Mouse (Mus musculus) frontal cortex, adult (tissue): ENCODE measurements around the gene Syngr2.

Experiments used
- ATAC-seq: cut with Nextera tagmentation; 2 replicates; pipeline ENCODE4 v1.9.2; 2017; ENCODE audit warnings: mild to moderate bottlenecking, moderate library complexity, mixed read lengths; ENCODE audit not compliant: low TSS enrichment

The Syngr2 gene

GRCm38 (mm10) chr11:117813867-117814266 is 4.4 kb downstream of the Syngr2 start:
- ATAC-seq: no peak

GRCm38 (mm10) chr11:117814704-117815366 is 5.4 kb downstream of the Syngr2 start:
- no peak for ATAC-seq

DNA sequence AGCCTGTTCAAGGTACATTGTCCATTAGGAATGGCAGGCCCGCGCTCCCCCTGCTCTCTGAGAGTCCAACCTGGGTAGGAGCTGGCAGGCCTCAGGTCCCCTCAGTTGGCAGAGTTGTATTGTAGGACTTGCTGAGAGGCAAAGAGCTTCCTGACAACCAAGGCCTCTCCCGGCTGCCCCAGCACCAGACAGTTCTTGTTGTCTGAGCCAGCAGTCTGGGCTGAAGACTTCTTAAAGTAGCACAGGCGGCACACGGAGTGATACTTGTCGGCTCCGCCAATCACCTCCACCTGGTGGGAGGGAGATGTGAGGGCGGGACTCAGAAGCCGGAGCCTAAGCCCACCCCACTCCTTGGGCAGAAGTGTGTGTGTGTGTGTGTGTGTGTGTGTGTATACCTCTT is 6.4 kb downstream of the Syngr2 start:
- peak; percentile 36; the same call in 1 of the 2 replicates for ATAC-seq

DNA sequence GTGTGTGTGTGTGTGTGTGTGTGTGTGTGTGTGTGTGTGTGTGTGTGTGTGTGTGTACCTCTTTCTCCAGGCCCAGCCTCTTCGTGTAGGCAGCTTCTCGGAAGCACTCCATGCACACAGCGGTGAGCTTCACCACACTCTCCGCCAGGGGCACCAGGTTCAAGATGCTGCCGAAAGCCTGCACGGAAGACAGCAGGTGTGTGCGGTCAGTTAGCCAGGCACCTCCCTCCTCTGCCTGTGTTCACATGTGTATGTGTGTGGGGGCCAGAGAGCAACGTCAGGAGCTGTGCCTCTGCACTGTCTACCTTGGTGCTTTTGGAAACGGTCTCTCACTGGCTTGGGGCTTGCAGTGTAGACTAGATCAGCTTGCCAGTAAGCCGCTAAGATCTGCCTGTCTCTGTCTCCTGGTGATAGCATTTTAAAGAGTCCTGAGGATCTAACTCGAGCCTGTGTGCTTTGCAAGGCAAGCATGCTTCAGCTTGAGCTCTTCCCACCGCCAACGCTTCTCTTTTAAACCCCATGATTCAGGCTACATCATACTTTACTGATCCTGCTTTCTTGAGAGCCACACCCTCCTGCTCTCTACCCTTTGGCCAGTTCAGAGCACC is 7.0 kb downstream of the Syngr2 start:
- peak; percentile 83 for ATAC-seq

- ATAC-seq: no peak
Measured at GRCm38 (mm10) chr11:117819095-117819494, 9.6 kb downstream of the Syngr2 start.

- ATAC-seq: no peak
Measured at GRCm38 (mm10) chr11:117820173-117820572, 10.7 kb downstream of the Syngr2 start.

DNA sequence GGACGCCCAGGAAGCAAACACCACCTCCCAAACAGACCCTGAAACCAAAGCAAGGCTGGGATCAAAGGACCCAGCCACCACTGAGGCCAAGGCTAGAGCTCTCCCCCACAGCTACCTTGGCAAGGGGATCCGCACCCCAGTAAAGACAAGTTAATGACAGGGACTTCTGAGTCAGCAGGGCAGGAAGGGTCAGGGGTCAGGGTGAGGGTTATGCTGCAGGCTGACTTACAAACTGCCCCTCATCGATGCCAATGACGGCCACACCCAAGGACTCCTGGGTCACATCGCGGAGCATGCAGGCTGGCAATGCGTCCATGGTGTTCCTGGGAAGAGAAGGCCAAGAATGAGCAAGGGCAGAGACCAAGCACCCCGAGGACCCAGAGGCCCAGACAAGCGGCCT is 12.4 kb downstream of the Syngr2 start:
- no peak for ATAC-seq

- ATAC-seq: no peak
Measured at GRCm38 (mm10) chr11:117822728-117823241, 13.3 kb downstream of the Syngr2 start.

DNA sequence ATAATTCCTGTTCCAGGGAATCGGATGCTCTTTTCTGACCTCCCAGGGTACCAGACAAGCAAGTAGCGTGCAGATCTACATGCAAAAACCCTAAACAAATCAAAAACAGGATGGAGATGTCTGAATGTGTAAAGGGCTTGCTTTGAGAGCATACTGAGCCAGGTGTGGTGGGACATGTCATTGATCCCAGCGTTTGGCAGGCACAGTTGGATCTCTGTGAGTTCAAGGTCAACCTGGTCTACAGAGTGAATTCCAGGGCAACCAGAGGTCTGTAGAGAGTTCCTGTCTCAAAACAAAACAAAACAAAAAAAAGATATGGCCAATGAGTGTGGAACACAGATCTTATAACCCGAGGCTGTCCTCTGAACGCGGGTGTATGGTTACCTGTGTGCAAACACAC is 13.9 kb downstream of the Syngr2 start:
- ATAC-seq: no peak

GRCm38 (mm10) chr11:117824060-117824969 is 14.8 kb downstream of the Syngr2 start:
- ATAC-seq: peak; percentile 66

- ATAC-seq: peak; percentile 18; the same call in 1 of the 2 replicates
Measured at GRCm38 (mm10) chr11:117825333-117826101, 16.0 kb downstream of the Syngr2 start, which contains the start of the genes Afmid and Tk1. Gene Afmid, plus strand, starts transcription at chr11:117825924. Gene Tk1, minus strand, starts transcription at chr11:117826092.

- ATAC-seq: no peak
Measured at GRCm38 (mm10) chr11:117826164-117826563, 16.7 kb downstream of the Syngr2 start.

DNA sequence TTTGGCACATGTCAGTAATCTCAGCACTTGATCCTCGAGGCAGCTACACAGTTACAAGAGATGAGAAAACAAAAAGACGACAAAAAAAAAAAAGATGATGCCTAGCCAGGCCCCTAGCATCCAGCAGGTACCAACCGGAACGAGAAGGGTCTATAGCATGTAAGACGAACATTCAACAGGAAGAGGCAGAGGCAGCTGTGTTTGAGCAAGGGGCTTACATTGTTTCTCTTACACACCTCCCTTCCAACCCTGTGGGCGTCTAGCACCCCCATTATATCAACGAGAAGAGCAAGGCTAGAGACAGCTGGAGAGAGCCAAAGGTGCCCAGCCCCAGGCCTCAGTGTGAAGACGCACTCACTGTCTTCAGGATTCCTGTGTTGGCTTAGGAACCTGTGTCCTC is 17.4 kb downstream of the Syngr2 start:
- ATAC-seq: no peak

GRCm38 (mm10) chr11:117827386-117827785 is 17.9 kb downstream of the Syngr2 start:
- no peak for ATAC-seq

DNA sequence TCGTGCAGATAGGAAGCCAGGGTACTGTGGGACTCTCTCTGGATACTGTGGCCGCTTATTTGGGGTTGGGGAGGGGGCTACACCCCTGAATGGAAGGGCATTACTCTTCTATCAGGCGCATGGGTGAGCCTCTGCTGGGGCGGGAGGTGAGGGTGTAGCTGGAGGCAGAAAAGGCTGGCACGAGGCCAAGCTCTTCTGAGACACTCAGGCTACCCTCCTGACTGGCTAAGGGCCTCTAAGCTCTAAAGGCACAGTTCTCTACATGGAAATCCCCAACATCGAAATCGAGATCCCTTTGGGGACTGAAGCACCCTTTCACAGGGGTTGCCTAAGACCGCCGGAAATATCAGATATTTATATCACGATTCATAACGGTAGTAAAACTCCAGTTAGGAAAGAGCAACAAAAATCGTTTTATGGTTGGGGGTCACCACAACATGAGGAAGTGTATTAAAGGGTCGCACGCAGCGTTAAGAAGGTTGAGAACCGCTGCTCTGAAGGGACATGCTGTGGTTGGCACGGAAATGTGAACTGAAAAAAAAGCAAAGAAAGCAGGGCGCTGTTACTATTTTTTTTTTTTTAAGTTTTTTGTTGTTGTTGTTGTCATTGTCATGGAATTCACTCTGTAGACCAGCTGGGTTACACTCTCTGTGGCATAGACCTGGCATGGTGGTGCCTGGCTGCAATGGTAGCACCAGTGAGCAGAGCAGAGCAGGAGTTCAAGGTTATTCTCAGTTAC is 18.9 kb downstream of the Syngr2 start:
- no peak for ATAC-seq

- ATAC-seq: no peak
Measured at GRCm38 (mm10) chr11:117828888-117829604, 19.6 kb downstream of the Syngr2 start.

- ATAC-seq: no peak
Measured at GRCm38 (mm10) chr11:117829671-117830215, 20.3 kb downstream of the Syngr2 start.

DNA sequence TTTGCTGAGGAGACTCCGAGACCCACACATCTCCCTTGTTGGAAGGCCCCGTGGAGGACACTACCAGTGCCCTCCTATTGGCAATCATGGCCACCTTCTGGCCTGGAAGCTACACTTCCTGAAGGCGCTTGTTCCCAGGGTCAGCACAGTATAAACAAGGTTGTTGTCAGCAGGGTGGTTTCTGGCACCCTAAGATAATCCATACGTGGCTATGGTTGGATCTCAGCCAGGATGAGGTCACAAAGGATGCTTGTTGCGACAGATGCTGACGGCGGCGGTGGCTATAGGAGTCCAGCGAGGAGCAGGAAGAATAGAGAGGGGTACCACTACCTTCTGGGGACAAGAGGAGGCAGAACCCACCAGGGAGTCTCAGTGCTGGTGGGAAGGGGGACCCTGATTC is 20.9 kb downstream of the Syngr2 start:
- no peak for ATAC-seq

- ATAC-seq: peak; percentile 63
Measured at GRCm38 (mm10) chr11:117832086-117832969, 22.9 kb downstream of the Syngr2 start.
